Mouse (Mus musculus) gastrocnemius, adult 2 months (tissue): ENCODE measurements around the gene Prr12. TPM values are rescaled to one million over a fixed set of nuclear protein-coding genes. Genes with fewer than 3 reads are reported as not detected.
"Not testable (repeated sequence)": the region's sequence is repeated elsewhere in the genome, so short reads cannot be mapped to it uniquely, and the experiment has no call there.

Experiments used
- DNase-seq: peaks from one replicate; pipeline ENCODE4 v3.0.0; 2022
- H3K27ac ChIP-seq: fragments of 200-600 bp; 2 replicates; pipeline ENCODE4 v1.8.1; 2022; ENCODE audit warnings: mild to moderate bottlenecking
- H3K4me3 ChIP-seq: fragments of 200-600 bp; 2 replicates; pipeline ENCODE4 v1.8.1; 2022; ENCODE audit warnings: mild to moderate bottlenecking, moderate library complexity
- CTCF ChIP-seq: fragments of 200-600 bp; IDR thresholded peaks from 2 replicates; pipeline ENCODE4 v1.8.1; 2022; ENCODE audit warnings: antibody characterized with exemption, mild to moderate bottlenecking, moderate library complexity
- intact Hi-C: fragments of 180-260 bp; cut with DNase I; formaldehyde crosslinking; loops from one replicate; pipeline ENCODE4 v1.15.1; 2025
- total RNA-seq, 2 experiments: library from RNA; stranded (reverse); gene quantifications; 2 replicates each; pipeline ENCODE4 v1.2.3; 2021

The Prr12 gene
- total RNA-seq, 2 experiments from 2014 or later, result 12.8 to 16.1 TPM

DNA sequence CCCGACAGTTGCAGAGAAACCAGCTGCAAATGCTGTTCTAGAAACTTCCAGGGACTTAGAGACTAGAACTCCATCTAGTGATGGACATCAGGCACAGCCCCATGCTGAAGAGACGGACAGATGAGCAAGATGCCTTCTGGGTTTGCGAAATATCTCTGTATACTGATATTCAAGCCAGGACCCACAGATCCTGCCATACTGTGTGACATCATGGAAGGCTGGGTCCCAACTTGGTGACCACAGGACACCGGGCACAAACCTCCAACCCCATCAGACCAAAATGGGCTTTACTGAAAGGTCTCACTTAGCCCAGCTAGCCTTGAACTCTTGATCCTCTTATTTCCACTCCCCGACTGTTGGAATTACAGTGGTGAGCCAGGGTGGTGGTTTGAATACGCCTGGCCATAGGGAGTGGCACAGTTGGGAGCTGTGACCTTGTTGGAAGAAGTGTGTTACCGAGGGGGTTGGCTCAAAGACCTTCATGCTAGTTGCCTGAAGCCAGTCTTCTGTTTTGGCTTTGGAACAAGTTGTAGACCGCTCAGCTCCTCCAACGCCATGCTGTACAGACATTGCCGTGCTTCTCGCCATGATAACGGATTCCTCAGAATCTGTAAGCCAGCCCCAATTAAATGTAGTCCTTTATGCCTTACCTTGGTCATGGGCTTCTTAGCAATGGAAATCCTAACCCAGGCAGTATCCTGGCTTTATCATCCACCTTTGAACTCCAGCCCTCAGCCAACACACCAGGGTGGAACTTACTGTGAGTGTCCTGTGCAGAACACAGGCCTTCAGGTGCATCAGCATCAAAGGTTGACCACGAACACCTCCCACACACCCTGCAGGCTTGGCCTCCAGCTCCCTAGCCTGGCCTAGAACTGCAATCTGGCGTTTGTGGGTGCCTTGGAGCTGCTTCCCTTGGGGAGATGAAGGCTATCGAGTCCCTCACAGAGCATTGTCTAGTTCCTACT, 28.1 kb downstream of the Prr12 start:
- no peak for TF ChIP-seq CTCF
- H3K27ac ChIP-seq, result peak overlapping the region; percentile 87
- H3K4me3 ChIP-seq, result no peak overlapping the region
- DNase-seq, result no peak
- intact Hi-C loops, result no loop called here

DNA sequence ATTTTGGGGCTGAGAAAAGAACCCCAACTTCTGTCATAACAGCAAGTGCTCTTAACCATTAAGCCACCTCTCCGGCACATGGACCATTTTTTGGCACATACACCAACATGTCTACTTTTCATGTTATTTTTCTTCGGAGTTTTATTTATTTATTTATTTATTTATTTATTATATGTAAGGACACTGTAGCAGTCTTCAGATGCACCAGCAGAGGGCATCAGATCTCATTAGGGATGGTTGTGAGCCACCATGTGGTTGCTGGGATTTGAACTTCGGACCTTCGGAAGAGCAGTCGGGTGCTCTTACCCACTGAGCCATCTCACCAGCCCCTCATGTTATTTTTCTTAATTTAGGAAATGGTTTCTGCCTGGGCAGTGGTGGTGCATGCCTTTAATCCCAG, 29.0 kb downstream of the Prr12 start:
- H3K4me3 ChIP-seq, DNase-seq, intact Hi-C loops, H3K27ac ChIP-seq: not testable (repeated sequence)
- peak; percentile 49 for TF ChIP-seq CTCF

DNA sequence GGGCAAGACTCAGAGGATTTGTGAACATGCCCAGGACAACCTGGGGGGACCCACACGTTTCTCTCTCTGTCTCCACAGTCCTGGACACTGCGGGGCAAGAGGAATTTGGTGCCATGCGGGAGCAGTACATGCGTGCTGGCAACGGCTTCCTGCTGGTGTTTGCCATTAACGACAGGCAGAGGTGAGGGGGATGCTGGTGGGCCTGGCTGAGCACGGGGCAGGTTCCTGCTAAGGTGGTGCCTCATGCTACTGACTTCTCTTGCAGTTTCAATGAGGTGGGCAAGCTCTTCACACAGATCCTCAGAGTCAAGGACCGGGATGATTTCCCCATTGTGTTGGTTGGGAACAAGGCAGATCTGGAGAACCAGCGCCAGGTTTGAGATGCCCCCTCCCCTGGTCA, 32.5 kb downstream of the Prr12 start:
- DNase-seq, result no peak
- intact Hi-C loops, result no loop called here
- H3K4me3 ChIP-seq, result peak overlapping the region; percentile 94; the same call in 1 of the 2 replicates
- no peak for TF ChIP-seq CTCF
- peak overlapping the region; percentile 98 for H3K27ac ChIP-seq

- intact Hi-C loops, result loop anchor here (2.0 kb wide), 1 partner anchor 34 kb away; the partner anchor contains the start of gene Prr12
- DNase-seq, result peak; percentile 84
- peak overlapping the region; percentile 98 for H3K27ac ChIP-seq
- TF ChIP-seq CTCF, result no peak
- peak overlapping the region; percentile 94 for H3K4me3 ChIP-seq
Measured at GRCm38 (mm10) chr7:45019031-45019571, 33.6 kb downstream of the Prr12 start.

DNA sequence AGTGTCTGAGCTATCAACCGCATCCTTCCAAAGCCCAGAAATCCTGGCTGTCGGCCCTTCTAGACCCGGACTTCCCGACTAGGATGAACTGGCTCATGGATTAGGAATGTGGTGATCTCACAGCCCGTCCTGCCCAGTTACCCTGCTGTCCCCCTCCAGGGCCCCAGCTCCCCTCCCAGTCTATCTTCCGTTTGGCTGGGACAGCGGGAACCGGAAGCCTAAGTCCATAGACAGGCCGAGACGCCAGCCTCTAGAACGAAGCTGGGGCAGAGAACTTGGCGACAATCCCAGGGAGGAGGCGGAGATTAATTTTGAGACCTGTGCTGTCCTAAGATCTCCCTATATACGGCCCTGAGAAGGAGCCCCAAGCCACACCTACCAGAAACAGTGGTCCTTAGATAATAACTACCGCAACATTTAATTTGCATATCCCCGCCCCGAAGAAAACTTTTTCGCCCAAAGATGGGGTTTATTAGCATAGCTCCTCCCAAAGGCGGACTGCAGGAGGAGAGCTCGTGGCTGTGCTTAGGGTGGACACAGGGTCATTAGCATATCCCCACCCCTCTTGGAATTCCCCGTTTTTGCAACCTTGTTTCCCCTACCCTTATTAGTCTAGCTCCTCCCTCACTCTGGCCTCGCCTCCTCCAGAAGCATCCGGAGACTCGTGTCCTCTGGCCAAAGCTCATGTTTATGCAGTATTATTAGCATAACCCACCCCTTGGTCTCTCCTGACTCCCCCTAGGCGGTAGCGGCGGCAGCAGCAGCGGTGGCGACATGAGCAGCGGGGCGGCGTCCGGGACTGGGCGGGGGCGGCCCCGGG, 35.2 kb downstream of the Prr12 start, which contains the start of gene Rras:
Gene Rras (plus strand): TSS at position 720 of the 820 bp plus-strand sequence.
- DNase-seq, result peak; percentile 93
- peak; percentile 34; the same call in 1 of the 2 replicates for TF ChIP-seq CTCF
- Histone ChIP-seq H3K27ac (peak within 1 kb of the TSS; percentile 98), H3K4me3 (peak within 1 kb of the TSS; percentile 94)
- intact Hi-C loops, result loop anchor here (2.0 kb wide), 1 partner anchor 35 kb away; the partner anchor contains the start of gene Prr12

DNA sequence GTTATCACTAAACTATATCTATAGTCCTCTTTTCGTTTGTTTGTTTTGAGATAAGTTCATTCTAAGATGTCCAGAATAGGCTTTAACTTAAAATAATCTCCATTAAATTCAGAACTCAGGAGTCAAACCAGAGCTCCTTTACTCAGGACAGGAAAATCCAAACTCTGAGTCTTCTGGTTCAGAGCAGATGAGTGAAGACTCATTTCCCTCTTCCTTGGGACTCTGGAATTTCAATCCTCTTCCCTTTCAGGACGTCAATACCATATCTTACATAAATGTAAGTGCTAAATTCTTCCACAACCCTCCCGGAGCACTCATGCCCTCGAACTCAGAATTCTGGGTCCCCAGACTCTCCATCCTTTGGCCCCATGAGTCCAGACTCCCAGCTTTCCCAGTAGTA, 35.9 kb downstream of the Prr12 start:
- intact Hi-C loops, result no loop called here
- no peak for DNase-seq
- H3K27ac ChIP-seq, result peak overlapping the region; percentile 98

GRCm38 (mm10) chr7:45015957-45016612, 36.6 kb downstream of the Prr12 start, which contains the start of gene Scaf1:
Gene Scaf1, minus strand, starts transcription at chr7:45016363.
- DNase-seq, result peak; percentile 100
- peak within 1 kb of the TSS; percentile 94 for H3K4me3 ChIP-seq
- H3K27ac ChIP-seq, result peak within 1 kb of the TSS; percentile 98
- intact Hi-C loops, result loop anchor here (2.0 kb wide), 2 partner anchors 17 to 29 kb away; partner anchors contain the start of genes Bcl2l12 and Prmt1
- TF ChIP-seq CTCF, result no peak

More for the DNA sequence above, 35.9 kb downstream of the Prr12 start:
- TF ChIP-seq CTCF, result no peak
- peak overlapping the region; percentile 94 for H3K4me3 ChIP-seq

DNA sequence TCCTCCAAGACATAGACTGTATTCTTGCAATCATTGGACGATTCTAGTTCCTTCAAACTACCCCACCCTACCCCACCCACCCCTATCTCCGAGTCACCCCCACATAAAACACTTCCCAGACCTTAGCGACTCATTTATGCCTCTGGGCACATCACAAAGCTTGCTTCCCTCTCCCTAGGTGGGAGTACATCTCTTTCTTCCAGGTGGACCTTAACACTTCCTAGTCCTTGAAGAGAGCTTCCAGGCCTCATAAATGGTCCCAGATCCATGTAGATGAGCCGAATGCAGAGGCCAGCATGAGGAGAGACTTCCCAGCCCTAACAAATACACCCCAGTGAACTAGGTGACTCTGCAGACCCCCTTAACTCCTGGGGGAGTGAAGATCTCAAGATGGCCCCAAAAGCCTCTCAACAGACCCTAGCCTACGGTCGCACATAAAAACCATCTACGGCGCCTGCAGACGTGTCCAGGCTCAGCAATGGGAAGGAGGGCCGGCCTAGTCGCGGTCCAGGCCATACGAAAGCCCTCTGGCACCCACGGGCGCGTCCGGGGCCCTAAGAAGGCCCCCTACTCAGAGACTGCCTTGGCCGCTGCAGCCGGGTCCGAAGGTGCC, 37.2 kb downstream of the Prr12 start:
- peak overlapping the region; percentile 98 for H3K27ac ChIP-seq
- intact Hi-C loops, result loop anchor here (2.0 kb wide), 2 partner anchors 17 to 29 kb away; partner anchors contain the start of genes Bcl2l12 and Prmt1
- no peak for DNase-seq
- no peak for TF ChIP-seq CTCF
- H3K4me3 ChIP-seq, result peak overlapping the region; percentile 94

- TF ChIP-seq CTCF, result no peak
- H3K27ac ChIP-seq, result no peak overlapping the region
- H3K4me3 ChIP-seq, result no peak overlapping the region
- no peak for DNase-seq
- intact Hi-C loops, result loop anchor here (2.0 to 5.0 kb wide), 3 partner anchors 15 to 117 kb away; partner anchors contain the start of genes Bcl2l12, Fuz and Prmt1
Measured at GRCm38 (mm10) chr7:45014096-45014451, 38.6 kb downstream of the Prr12 start.

DNA sequence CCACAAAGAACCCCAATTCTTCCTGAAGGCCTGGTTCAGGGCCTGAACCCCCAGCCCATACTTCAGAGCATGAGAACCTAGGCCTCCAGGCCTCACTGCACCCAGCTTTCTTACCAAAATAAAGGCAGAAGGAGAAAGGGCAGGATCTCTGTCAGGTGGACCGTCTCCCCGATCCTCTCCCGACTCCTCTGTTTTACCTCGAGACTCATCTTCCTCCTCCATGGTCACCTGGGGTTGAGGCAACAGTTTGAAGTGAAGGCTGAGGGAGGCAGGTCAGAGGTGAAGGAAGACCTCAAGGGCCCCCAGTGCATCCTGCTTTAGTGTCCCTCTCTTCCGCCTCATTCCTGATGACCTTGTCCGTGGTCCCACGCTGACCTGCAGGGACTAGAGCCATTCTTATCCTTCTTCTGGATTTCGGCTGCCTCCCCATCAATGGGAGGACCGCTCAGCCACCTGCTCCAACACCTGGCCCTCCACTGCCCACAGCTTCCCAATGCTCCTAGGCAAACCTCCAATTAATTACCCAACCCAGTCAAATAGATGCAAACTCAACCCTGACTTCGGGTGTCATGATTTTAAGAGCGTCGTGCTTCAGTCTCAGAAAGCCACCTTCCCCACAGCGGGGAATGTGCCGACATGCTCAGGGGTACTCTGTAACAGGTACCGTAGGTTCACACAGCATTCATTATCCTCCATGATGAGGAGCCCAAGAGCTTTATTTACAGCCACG, 39.1 kb downstream of the Prr12 start:
- intact Hi-C loops, result loop anchor here (2.0 to 5.0 kb wide), 3 partner anchors 15 to 116 kb away; partner anchors contain the start of genes Bcl2l12, Fuz and Prmt1
- H3K27ac ChIP-seq, result no peak overlapping the region
- no peak for DNase-seq
- no peak for TF ChIP-seq CTCF
- H3K4me3 ChIP-seq, result no peak overlapping the region
